Mouse (Mus musculus) hindbrain, embryonic 12.5 days (tissue): ENCODE results near the gene Ass1. TPM values are rescaled to one million over a fixed set of nuclear protein-coding genes. Genes with fewer than 3 reads are reported as not detected.
"Not testable (repeated sequence)": the region's sequence is repeated elsewhere in the genome, so short reads cannot be mapped to it uniquely, and the experiment has no call there.

Experiments used
- ATAC-seq: fragments of 200-750 bp; cut with Nextera tagmentation; 2 replicates; pipeline ENCODE4 v1.8.0; 2017; ENCODE audit warnings: moderate TSS enrichment; ENCODE audit not compliant: low FRiP score
- H3K27ac ChIP-seq: fragments of 300-500 bp; sonication (generic); 2 replicates; pipeline ENCODE4 v1.5.1; 2016; ENCODE audit warnings: mild to moderate bottlenecking
- H3K27me3 ChIP-seq: fragments of 300-500 bp; sonication (generic); 2 replicates; pipeline ENCODE4 v1.6.1; 2016; ENCODE audit warnings: mild to moderate bottlenecking
- H3K36me3 ChIP-seq: fragments of 300-500 bp; sonication (generic); 2 replicates; pipeline ENCODE4 v1.6.1; 2016; ENCODE audit warnings: mild to moderate bottlenecking
- H3K4me1 ChIP-seq: fragments of 300-500 bp; sonication (generic); 2 replicates; pipeline ENCODE4 v1.6.1; 2016
- H3K4me2 ChIP-seq: fragments of 300-500 bp; sonication (generic); replicated peaks from 2 replicates; pipeline ENCODE4 v1.6.1; 2016; ENCODE audit warnings: mild to moderate bottlenecking
- H3K4me3 ChIP-seq: fragments of 300-500 bp; sonication (generic); 2 replicates; pipeline ENCODE4 v1.5.1; 2016; ENCODE audit warnings: mild to moderate bottlenecking
- H3K9ac ChIP-seq: fragments of 300-500 bp; sonication (generic); 2 replicates; pipeline ENCODE4 v1.6.1; 2016; ENCODE audit warnings: mild to moderate bottlenecking, moderate library complexity
- H3K9me3 ChIP-seq: fragments of 300-500 bp; sonication (generic); replicated peaks from 2 replicates; pipeline ENCODE4 v1.6.1; 2016; ENCODE audit warnings: mild to moderate bottlenecking
- whole genome bisulfite sequencing: fragments of 180-500 bp; shearing (Covaris S2); methylation state at CpG from one replicate; pipeline ENCODE4 v1.1.7; 2016; 5-methylcytosine and 5-hydroxymethylcytosine counted together
- polyA plus RNA-seq: library from polyadenylated mRNA; unstranded; fragments of >200 nt; fragmentation: Nextera tagmentation; extraction: Ambion mirVana; gene quantifications from 2 replicates; pipeline ENCODE4 v1.2.1, GENCODE M21; 2016

Gene Ass1
- polyA plus RNA-seq, 1 experiment from 2014 or later: 7.2 TPM

DNA sequence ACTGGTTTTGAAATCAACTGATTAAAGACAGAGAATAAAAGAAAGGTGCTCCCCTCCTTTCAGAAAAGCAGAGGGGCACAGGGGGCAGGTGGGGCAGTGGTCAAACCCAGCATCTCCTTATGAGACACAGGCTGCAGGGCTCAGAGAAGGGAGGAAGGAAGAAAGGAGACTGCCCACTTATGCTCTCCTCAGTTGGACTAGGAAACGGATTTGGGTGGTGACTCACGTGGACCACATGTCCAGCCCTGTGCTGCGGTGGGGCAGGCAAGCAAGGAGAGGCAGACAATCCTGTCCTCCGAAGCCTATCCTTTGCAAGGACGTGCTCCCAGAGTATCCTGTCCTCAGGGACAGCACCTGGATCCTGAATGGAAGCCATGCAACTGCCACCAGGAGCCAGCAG is 54.6 kb downstream of the Ass1 start:
- Histone ChIP-seq H3K9ac (no peak overlapping the region), H3K4me1 (peaks cover 7% of the 10 kb centered on the region), H3K9me3 (no peaks in the 10 kb centered on the region), H3K27ac (no peak overlapping the region), H3K27me3 (peaks cover 57% of the 10 kb centered on the region), H3K4me2 (no peak overlapping the region), H3K4me3 (no peak overlapping the region), H3K36me3 (no peaks in the 10 kb centered on the region)
- ATAC-seq: no peak
- WGBS: 72% methylated on average over 5 of the region's 5 CpGs

DNA sequence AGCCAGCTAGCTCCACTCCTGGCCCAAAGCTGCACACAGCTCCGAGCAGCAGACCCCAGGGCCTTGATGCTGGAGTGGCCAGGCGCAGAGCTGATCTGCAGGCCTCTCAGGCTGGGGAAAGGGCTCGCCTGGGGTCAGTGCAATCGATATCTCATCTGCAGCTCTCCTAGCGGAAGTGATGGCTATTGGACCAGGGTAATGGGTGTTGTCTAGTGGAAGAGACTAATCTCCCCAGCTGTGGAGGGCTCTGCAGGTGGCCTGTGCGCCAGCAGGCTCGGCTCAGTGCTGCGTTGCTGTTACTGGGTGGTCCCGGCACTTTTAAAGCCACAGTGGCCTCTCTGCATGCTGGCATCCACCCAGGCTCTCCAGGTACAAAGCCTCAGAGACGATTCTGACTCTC is 55.8 kb downstream of the Ass1 start:
- H3K9ac ChIP-seq: no peak overlapping the region
- H3K4me2 ChIP-seq: no peak overlapping the region
- no peak overlapping the region for H3K4me3 ChIP-seq
- no peaks in the 10 kb centered on the region for H3K9me3 ChIP-seq
- H3K36me3 ChIP-seq: no peaks in the 10 kb centered on the region
- peaks cover 10% of the 10 kb centered on the region for H3K4me1 ChIP-seq
- ATAC-seq: no peak
- peaks cover 59% of the 10 kb centered on the region for H3K27me3 ChIP-seq
- H3K27ac ChIP-seq: no peak overlapping the region
- WGBS: 22% methylated on average over 10 of the region's 10 CpGs

- Histone ChIP-seq H3K36me3 (no peaks in the 10 kb centered on the region), H3K4me2 (no peak overlapping the region), H3K27ac (no peak overlapping the region), H3K27me3 (peaks cover 40% of the 10 kb centered on the region), H3K4me3 (no peak overlapping the region), H3K9me3 (no peaks in the 10 kb centered on the region), H3K9ac (no peak overlapping the region), H3K4me1 (peaks cover 10% of the 10 kb centered on the region)
- ATAC-seq: no peak
- WGBS: 49% methylated on average over 5 of the region's 5 CpGs
These were observed 60.2 kb downstream of the Ass1 start for GRCm38 (mm10) chr2:31530201-31530600.

DNA sequence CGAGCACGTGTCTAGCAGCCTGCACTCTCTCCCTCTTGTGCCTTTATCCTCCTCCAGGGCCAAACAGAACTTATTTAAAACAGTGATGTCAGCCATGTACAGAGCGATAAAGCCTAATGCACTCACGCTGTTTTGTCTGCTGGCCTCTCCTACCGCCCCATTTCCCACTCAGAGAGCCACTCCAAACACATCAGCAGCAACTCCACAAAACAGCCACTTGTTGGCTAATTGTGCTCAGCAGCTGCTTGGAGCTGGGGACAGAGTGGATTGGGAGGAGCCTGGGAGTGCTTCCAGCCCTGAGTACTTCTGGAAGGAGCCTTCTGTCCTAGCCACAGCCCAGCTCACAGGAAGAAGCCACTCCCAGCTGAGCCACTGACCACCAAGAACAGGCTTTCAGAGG is 67.0 kb downstream of the Ass1 start:
- no peak overlapping the region for H3K4me2 ChIP-seq
- no peak overlapping the region for H3K27ac ChIP-seq
- no peaks in the 10 kb centered on the region for H3K9me3 ChIP-seq
- H3K4me3 ChIP-seq: no peak overlapping the region
- H3K27me3 ChIP-seq: peaks cover 26% of the 10 kb centered on the region
- no peak overlapping the region for H3K9ac ChIP-seq
- ATAC-seq: no peak
- H3K4me1 ChIP-seq: no peaks in the 10 kb centered on the region
- WGBS: 72% methylated on average over 5 of the region's 5 CpGs
- no peaks in the 10 kb centered on the region for H3K36me3 ChIP-seq

DNA sequence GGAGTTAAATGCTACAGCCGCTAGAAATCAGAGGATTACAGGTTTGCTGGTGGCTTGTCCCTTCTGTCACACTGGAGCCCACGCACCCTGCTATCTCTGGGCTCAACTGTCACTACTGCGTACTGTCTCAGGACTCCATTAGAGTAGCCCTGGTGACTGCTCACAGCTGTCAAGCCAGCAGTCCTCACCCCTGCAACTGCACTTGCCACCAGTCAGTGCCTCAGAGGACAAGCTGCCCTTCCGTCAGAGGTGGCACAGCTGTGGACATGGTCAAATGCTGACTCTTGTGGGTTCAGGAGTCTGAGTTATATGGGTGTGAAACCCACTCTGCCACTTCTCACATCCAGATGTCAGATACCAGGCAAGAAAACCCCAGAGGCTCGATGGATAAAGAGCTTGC is 68.7 kb downstream of the Ass1 start:
- WGBS: 72% methylated on average over 5 of the region's 5 CpGs
- no peaks in the 10 kb centered on the region for H3K36me3 ChIP-seq
- H3K9ac ChIP-seq: no peak overlapping the region
- no peaks in the 10 kb centered on the region for H3K9me3 ChIP-seq
- H3K27me3 ChIP-seq: peaks cover 23% of the 10 kb centered on the region
- no peak for ATAC-seq
- H3K4me3 ChIP-seq: no peak overlapping the region
- no peak overlapping the region for H3K4me2 ChIP-seq
- no peaks in the 10 kb centered on the region for H3K4me1 ChIP-seq
- no peak overlapping the region for H3K27ac ChIP-seq

- Histone ChIP-seq H3K4me1 (no peaks in the 10 kb centered on the region), H3K36me3 (no peaks in the 10 kb centered on the region), H3K9ac (no peak overlapping the region), H3K27me3 (peaks cover 21% of the 10 kb centered on the region), H3K9me3 (no peaks in the 10 kb centered on the region), H3K27ac (no peak overlapping the region), H3K4me3 (no peak overlapping the region), H3K4me2 (no peak overlapping the region)
- no peak for ATAC-seq
- WGBS: 93% methylated on average over 5 of the region's 5 CpGs
These were observed 71.6 kb downstream of the Ass1 start for GRCm38 (mm10) chr2:31541581-31541980.

- Histone ChIP-seq H3K4me3 (no peak overlapping the region), H3K36me3 (no peaks in the 10 kb centered on the region), H3K27me3 (peaks cover 18% of the 10 kb centered on the region), H3K4me2 (no peak overlapping the region), H3K27ac (no peak overlapping the region), H3K4me1 (0 out of 2 replicates have a peak, but pooled peaks cover 3% of the 10 kb centered on the region), H3K9me3 (no peaks in the 10 kb centered on the region), H3K9ac (no peak overlapping the region)
- no peak for ATAC-seq
- WGBS: 61% methylated on average over 11 of the region's 11 CpGs
These were observed 77.7 kb downstream of the Ass1 start for GRCm38 (mm10) chr2:31547726-31548125.

GRCm38 (mm10) chr2:31550503-31550902 is 80.5 kb downstream of the Ass1 start:
- H3K27ac ChIP-seq: no peak overlapping the region
- H3K9ac ChIP-seq: no peak overlapping the region
- no peaks in the 10 kb centered on the region for H3K9me3 ChIP-seq
- H3K4me2 ChIP-seq: no peak overlapping the region
- 0 out of 2 replicates have a peak, but pooled peaks cover 3% of the 10 kb centered on the region for H3K4me1 ChIP-seq
- 80% methylated on average over 3 of the region's 3 CpGs for WGBS
- ATAC-seq: no peak
- H3K4me3 ChIP-seq: no peak overlapping the region
- peaks cover 18% of the 10 kb centered on the region; the same call in 1 of the 2 replicates for H3K27me3 ChIP-seq
- H3K36me3 ChIP-seq: no peaks in the 10 kb centered on the region

DNA sequence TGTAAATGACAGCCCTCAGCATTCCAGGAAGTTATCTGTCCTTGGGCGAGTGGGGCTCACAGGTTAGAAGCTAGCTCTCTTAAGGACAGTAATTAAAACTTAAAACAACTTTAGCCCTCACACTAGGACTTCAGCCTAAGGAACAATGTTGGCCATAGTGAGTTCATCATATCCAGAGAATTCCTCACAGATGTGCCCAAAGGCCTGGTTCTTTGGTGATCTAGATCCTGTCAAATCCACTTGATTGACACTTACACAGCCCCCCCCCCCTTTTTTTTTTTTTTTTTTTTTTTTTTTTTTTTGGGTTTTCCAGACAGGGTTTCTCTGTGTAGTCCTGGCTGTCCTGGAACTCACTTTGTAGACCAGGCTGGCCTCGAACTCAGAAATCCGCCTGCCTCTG is 81.3 kb downstream of the Ass1 start:
- H3K9me3 ChIP-seq: not testable (repeated sequence)
- 82% methylated on average over 1 of the region's 3 CpGs for WGBS

GRCm38 (mm10) chr2:31551971-31552370 is 82.0 kb downstream of the Ass1 start:
- no peak for ATAC-seq
- peaks cover 10% of the 10 kb centered on the region; the same call in 1 of the 2 replicates for H3K27me3 ChIP-seq
- H3K4me1 ChIP-seq: 0 out of 2 replicates have a peak, but pooled peaks cover 3% of the 10 kb centered on the region
- H3K4me2 ChIP-seq: no peak overlapping the region
- no peak overlapping the region for H3K4me3 ChIP-seq
- no peaks in the 10 kb centered on the region for H3K9me3 ChIP-seq
- 83% methylated on average over 10 of the region's 10 CpGs for WGBS
- no peak overlapping the region for H3K9ac ChIP-seq
- H3K27ac ChIP-seq: no peak overlapping the region
- no peaks in the 10 kb centered on the region for H3K36me3 ChIP-seq

More for the DNA sequence above, 81.3 kb downstream of the Ass1 start:
- H3K9ac ChIP-seq, H3K4me3 ChIP-seq, H3K27ac ChIP-seq, H3K4me1 ChIP-seq, H3K4me2 ChIP-seq, ATAC-seq, H3K36me3 ChIP-seq: not testable (repeated sequence)
- H3K27me3 ChIP-seq: peaks cover 15% of the 10 kb centered on the region; the same call in 1 of the 2 replicates

DNA sequence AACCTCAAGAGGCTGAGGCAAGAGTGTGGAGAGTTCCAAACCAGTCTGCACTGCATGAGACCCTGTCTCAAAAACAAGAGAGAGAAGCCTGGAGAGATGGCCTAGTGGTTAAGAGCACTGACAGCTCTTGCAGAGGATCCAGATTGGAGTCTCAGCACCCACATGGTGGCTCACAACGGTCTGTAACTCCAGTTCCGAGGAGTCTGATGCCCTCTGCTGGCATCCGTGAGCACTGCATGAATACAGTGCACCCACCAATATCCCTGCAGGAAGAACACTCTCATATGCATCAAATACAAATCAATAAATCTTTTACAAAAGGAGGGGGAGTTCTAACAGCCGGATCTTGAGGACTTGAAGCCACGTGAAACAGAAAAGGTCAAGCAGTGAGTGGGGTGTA is 84.6 kb downstream of the Ass1 start:
- Histone ChIP-seq H3K27me3 (peaks cover 5% of the 10 kb centered on the region; the same call in 1 of the 2 replicates), H3K9ac (no peak overlapping the region)
- no peak for ATAC-seq

More for the DNA sequence above, 84.6 kb downstream of the Ass1 start:
- WGBS: 82% methylated on average over 5 of the region's 5 CpGs
- H3K27ac ChIP-seq: no peak overlapping the region
- H3K36me3 ChIP-seq: no peaks in the 10 kb centered on the region
- H3K4me1 ChIP-seq: no peaks in the 10 kb centered on the region
- no peak overlapping the region for H3K4me3 ChIP-seq
- no peak overlapping the region for H3K4me2 ChIP-seq
- H3K9me3 ChIP-seq: no peaks in the 10 kb centered on the region
